Mouse (Mus musculus) olfactory bulb, adult 2 months (tissue): ENCODE results near the gene Clrn2.

Experiments used
- CTCF ChIP-seq: fragments of 200-500 bp; IDR thresholded peaks from 2 replicates; pipeline ENCODE4 v1.5.1; 2012; ENCODE audit warnings: low read depth, mild to moderate bottlenecking, low read length, moderate library complexity; ENCODE audit not compliant: insufficient read depth
- POLR2A ChIP-seq: fragments of 200-500 bp; IDR thresholded peaks from 2 replicates; pipeline ENCODE4 v1.6.1; 2012; ENCODE audit warnings: mild to moderate bottlenecking, low read depth, low read length, moderate library complexity; ENCODE audit not compliant: insufficient read depth

DNA sequence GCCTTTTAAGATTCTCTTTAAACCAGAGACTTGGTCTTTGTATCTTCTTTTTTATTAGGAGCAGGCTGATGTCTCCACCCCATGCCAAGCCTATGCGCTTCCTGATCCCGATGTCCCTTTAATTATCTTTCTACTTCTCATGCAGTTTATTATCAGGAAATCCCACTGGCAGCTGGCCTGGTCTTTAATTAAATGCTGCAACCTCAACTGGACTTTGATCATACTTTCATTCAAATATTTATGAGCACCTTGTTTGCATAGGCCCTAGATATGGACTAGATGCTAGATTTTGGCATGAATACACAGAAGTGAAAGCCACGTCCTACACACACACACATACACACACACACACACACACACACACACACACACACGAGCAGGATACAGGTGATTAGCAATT, 38.2 kb downstream of the Clrn2 start:
- no peak for TF ChIP-seq CTCF
- no peak for TF ChIP-seq POLR2A
